Mouse (Mus musculus): ENCODE data around the gene 9930022D16Rik. TPM values are rescaled to one million over a fixed set of nuclear protein-coding genes. Genes with fewer than 3 reads are reported as not detected.

9930022D16Rik gene
- total RNA-seq (2021) = not detected

DNA sequence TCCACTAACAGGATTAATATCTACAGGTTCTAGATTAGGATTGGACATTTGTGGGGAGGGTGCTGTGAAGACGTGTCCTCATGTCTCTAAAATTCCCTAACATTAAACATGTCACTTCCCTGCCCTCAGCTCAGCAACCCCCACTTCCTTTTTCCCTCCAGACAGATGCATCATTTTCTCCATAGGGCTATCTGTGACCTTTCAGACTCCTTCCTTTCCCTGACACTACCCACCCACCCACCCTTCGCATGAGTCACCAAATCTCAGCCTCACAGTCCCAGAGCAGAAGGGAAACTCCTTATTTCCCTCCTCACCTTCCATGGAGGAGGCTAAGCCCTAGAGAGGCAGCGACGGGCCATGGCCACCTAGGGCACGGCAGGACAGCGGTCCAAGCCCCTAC, at the start of gene 9930022D16Rik:
9930022D16Rik (plus strand) TSS at position 301 of the 400 bp plus-strand sequence.
- no peak for DNase-seq

GRCm38 (mm10) chr11:109364337-109364736, 49.4 kb upstream of the 9930022D16Rik start:
- no peak for DNase-seq

DNA sequence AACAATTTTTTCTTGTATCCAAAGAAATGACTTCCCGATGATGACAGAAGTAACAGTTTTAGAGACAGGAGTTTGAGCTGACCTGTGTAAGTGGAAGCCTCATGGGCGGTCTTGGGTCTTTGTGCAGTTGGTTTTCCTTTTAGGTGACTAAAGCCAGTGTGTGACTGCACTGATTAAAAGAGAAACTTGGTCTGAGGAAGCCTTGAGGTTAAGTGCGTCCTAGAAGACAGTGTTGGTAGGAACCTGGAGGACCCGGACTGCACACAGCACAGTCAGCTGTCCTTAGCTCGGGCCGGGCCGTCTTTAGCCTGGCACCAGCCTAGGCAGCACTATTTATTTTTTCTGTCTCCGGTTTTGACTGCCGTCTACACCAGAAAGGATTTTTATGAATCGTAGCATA, 48.8 kb upstream of the 9930022D16Rik start:
- DNase-seq = no peak

GRCm38 (mm10) chr11:109365818-109366217, 47.9 kb upstream of the 9930022D16Rik start:
- no peak for DNase-seq

GRCm38 (mm10) chr11:109366802-109367579, 46.7 kb upstream of the 9930022D16Rik start:
- DNase-seq = no peak

- DNase-seq = no peak
Measured at GRCm38 (mm10) chr11:109369026-109369637, 44.6 kb upstream of the 9930022D16Rik start.

DNA sequence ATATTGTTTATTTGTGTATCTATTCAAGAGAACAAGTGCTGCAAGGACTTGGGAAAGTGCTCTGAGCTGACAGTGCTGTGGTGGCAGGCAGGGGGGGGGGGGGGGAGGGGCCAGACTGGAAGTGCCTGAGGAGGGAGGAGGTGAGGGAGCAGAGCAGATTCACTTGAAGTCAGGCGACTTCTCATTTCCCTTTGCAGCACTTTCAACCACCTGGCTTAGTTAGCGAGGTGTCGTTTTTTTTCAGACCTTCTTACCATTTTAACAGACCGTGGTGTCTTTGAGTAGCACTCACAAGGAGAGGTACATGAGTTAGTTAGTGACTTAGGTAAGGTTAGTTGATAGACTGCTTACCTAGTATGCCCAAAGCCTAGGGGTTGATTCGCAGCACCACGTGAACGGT, 38.3 kb upstream of the 9930022D16Rik start:
- DNase-seq = no peak

- no peak for DNase-seq
Measured at GRCm38 (mm10) chr11:109376484-109377143, 37.1 kb upstream of the 9930022D16Rik start.

DNA sequence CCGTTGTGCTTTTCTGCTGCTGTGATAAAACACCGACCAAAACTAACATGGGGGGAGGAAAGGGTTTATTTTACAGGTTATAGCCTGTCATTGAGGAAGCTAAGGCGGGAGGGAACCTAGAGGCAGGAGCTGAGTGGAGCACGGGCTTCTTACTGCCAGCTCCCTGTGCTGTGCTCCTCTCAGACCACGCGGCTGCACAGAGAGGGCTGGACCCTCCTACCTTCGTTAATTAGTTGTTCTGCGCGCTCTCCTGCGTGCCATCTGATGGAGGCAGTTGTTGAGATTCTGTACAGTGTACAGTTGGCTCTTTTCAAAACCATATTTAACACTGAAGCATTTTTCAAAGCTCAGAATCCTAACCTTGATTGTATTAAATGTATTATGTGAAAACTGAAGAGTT, 36.2 kb upstream of the 9930022D16Rik start:
- DNase-seq = no peak

DNA sequence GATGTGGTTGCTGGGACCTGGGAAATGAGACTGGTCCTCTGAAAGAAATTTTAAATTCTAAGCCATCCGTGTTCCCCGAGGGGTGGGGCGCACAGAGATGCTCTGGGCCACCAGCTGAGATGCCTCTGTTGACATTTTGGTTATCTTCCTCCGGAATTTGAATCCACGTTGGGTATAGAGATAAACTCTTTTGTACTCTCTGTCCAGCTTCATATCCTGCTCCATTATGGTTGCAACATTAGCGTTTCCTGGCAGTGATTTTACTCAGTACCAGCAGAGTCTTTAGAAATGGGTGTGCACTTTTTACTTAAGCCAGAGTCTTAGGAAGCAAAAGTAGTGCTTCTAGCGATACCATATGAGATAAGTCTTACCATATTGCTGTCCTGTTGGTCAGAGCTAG, 35.7 kb upstream of the 9930022D16Rik start:
- no peak for DNase-seq

GRCm38 (mm10) chr11:109380662-109381061, 33.1 kb upstream of the 9930022D16Rik start:
- no peak for DNase-seq

- no peak for DNase-seq
Measured at GRCm38 (mm10) chr11:109385296-109385695, 28.4 kb upstream of the 9930022D16Rik start.

GRCm38 (mm10) chr11:109389046-109389445, 24.7 kb upstream of the 9930022D16Rik start:
- DNase-seq = no peak

DNA sequence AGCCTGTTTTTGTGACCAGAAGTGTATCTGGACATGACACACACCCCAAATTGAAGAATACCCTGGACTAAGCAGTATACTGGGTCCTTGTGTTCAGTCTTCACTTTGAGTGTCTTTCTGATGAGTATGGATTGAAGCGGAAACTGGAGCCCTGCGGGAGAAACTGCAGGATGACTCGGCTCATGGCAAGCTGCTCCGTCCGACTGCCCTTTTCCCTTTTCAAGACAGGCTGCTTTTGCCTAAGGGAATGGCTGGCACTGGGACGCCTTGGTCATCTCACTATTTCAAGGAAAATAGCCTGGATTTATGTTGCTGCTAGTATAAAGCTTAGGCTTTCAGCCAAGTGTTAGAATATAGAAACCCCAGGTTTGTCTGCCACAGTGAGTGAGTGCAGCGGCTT, 22.5 kb upstream of the 9930022D16Rik start:
- no peak for DNase-seq

- DNase-seq = no peak
Measured at GRCm38 (mm10) chr11:109391760-109392159, 22.0 kb upstream of the 9930022D16Rik start.

- no peak for DNase-seq
Measured at GRCm38 (mm10) chr11:109392601-109393000, 21.1 kb upstream of the 9930022D16Rik start.

DNA sequence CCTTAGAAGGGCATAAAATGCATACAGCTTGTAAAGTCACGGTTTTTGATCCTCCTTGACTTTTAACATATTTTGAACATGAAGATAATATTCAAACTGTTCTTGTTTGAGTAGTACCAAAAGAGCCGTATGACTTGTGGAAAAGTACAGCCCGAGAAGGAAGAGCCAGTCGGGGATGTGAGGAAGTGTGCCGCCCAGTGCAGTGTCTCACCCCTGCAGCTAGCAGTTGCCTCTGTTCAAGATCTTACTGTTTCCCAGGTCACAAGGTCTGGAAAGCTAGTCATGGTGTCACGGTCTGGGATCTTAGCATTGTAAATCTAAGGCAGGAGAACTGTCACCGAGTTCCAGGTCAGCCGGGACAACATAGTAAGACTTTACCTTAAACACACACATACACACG, 19.0 kb upstream of the 9930022D16Rik start:
- no peak for DNase-seq

DNA sequence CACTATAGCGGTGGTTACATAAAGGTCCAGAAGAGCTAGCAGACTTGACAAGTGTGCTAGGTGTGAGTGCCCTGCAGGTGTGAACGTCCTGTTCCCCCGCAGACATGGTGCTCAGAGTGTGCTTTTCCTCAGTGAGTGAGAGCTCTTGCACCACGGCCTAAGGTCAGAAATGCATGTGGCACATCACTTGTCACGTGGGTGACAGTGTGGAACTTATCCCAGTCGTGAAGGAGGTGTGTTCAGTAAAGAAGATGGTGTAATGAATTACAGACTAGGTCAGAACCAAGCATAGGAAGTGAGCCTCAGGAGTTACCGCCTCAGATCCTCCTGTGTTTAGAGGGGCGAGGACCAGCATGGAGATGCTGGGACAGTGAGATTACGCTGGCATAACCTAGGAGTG, 18.4 kb upstream of the 9930022D16Rik start:
- no peak for DNase-seq

GRCm38 (mm10) chr11:109406431-109406830, 7.3 kb upstream of the 9930022D16Rik start:
- no peak for DNase-seq

DNA sequence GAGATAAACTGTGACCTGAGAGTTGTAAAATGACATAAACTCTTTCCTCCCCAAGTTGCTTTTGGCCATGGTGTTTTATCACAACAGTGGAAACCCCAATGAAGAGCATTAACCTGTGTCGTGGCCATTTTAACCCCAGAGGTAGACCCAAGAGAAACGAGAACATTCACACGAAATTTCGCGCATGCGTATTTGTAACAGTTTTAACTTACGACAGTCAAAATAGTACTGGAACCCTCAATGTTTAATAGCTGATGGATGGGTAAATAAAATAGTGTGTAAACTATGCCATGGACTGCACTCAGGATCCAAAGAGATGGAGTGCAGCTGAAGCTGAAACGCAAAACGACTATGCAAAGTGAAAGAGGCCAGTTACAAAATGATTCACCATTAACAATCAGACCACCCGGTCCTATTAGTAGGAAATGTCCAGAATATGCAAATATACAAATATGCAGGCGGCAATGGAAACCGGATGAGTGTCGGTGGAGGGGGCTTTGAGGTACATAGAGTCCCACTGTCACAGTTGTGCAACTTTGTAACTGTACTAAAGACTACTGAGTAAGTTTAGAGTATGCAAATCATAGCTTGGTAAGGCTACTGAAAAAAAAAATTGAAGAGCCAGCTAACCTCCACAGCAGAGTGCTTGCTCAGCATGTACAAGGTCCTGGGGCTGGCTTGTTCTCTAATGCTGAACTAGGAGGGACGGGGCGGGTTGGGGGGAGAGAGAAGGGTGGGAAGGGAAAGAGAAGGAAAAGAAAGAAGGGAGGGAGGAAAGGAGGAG, 3.3 kb upstream of the 9930022D16Rik start:
- no peak for DNase-seq

GRCm38 (mm10) chr11:109414802-109415201, 1.1 kb downstream of the 9930022D16Rik start:
- no peak for DNase-seq

GRCm38 (mm10) chr11:109416709-109417420, 3.1 kb downstream of the 9930022D16Rik start:
- DNase-seq = no peak

All from layer of hippocampus, postnatal 36 days (tissue).